Mouse (Mus musculus): ENCODE results near the gene Fam171a1. TPM values are rescaled to one million over a fixed set of nuclear protein-coding genes. Genes with fewer than 3 reads are reported as not detected.
A peak's percentile ranks its signal among the peaks of the same experiment; 100 is the strongest.

Fam171a1 gene
- polyA plus RNA-seq, 1 experiment from 2014 or later: 39.6 TPM

GRCm38 (mm10) chr2:3101292-3101957 is 12.6 kb upstream of the Fam171a1 start:
- Histone ChIP-seq H3K4me1 (ENCODE audit: insufficient read depth, low read depth, low read length) (no peaks in the 10 kb centered on the region), H3K27me3 (replicated peaks; ENCODE audit: insufficient read depth, low read length) (no peaks in the 10 kb centered on the region), H3K36me3 (ENCODE audit: insufficient read depth, low read length) (no peaks in the 10 kb centered on the region), H3K27ac (ENCODE audit: low read length) (no peak overlapping the region), H3K9me3 (ENCODE audit: low read length) (no peaks in the 10 kb centered on the region), H3K4me2 (replicated peaks; ENCODE audit: low read depth, low read length) (no peak overlapping the region), H3K4me3 (ENCODE audit: low read depth, low read length) (no peak overlapping the region), H3K9ac (replicated peaks; ENCODE audit: low read depth) (no peak overlapping the region)
- TF ChIP-seq CTCF (IDR thresholded peaks at IDR 0.05) (no peak), EP300 (IDR thresholded peaks at IDR 0.05) (no peak)
- 82% methylated on average over 2 of the region's 2 CpGs for WGBS
- ATAC-seq: no peak
- no peak for DNase-seq (ENCODE audit: low spot score)

- Histone ChIP-seq H3K4me2 (replicated peaks; ENCODE audit: low read depth, low read length) (no peak overlapping the region), H3K4me1 (ENCODE audit: insufficient read depth, low read depth, low read length) (no peaks in the 10 kb centered on the region), H3K9me3 (ENCODE audit: low read length) (no peaks in the 10 kb centered on the region), H3K9ac (replicated peaks; ENCODE audit: low read depth) (no peak overlapping the region), H3K27ac (ENCODE audit: low read length) (no peak overlapping the region), H3K27me3 (replicated peaks; ENCODE audit: insufficient read depth, low read length) (no peaks in the 10 kb centered on the region), H3K4me3 (ENCODE audit: low read depth, low read length) (no peak overlapping the region), H3K36me3 (ENCODE audit: insufficient read depth, low read length) (no peaks in the 10 kb centered on the region)
- peak; percentile 41 for DNase-seq (ENCODE audit: low spot score)
- 25% methylated on average over 3 of the region's 3 CpGs for WGBS
- TF ChIP-seq CTCF (IDR thresholded peaks at IDR 0.05) (no peak), EP300 (IDR thresholded peaks at IDR 0.05) (peak; percentile 86)
- peak; percentile 52 for ATAC-seq
Measured at GRCm38 (mm10) chr2:3102360-3102759, 11.7 kb upstream of the Fam171a1 start.

- Histone ChIP-seq H3K4me3 (ENCODE audit: low read depth, low read length) (no peak overlapping the region), H3K4me2 (replicated peaks; ENCODE audit: low read depth, low read length) (no peak overlapping the region), H3K27ac (ENCODE audit: low read length) (no peak overlapping the region), H3K27me3 (replicated peaks; ENCODE audit: insufficient read depth, low read length) (no peaks in the 10 kb centered on the region), H3K4me1 (ENCODE audit: insufficient read depth, low read depth, low read length) (no peaks in the 10 kb centered on the region), H3K9me3 (ENCODE audit: low read length) (no peaks in the 10 kb centered on the region), H3K9ac (replicated peaks; ENCODE audit: low read depth) (no peak overlapping the region), H3K36me3 (ENCODE audit: insufficient read depth, low read length) (no peaks in the 10 kb centered on the region)
- TF ChIP-seq EP300 (IDR thresholded peaks at IDR 0.05): no peak
- TF ChIP-seq CTCF (IDR thresholded peaks at IDR 0.05): no peak
- ATAC-seq (no peak), DNase-seq (ENCODE audit: low spot score) (no peak)
- 80% methylated on average over 4 of the region's 4 CpGs for WGBS
Measured at GRCm38 (mm10) chr2:3107471-3107870, 6.6 kb upstream of the Fam171a1 start.

- Histone ChIP-seq H3K9ac (replicated peaks; ENCODE audit: low read depth) (no peak overlapping the region), H3K4me1 (ENCODE audit: insufficient read depth, low read depth, low read length) (no peaks in the 10 kb centered on the region), H3K36me3 (ENCODE audit: insufficient read depth, low read length) (no peaks in the 10 kb centered on the region), H3K9me3 (ENCODE audit: low read length) (no peaks in the 10 kb centered on the region), H3K4me3 (ENCODE audit: low read depth, low read length) (no peak overlapping the region), H3K27me3 (replicated peaks; ENCODE audit: insufficient read depth, low read length) (no peaks in the 10 kb centered on the region), H3K4me2 (replicated peaks; ENCODE audit: low read depth, low read length) (no peak overlapping the region), H3K27ac (ENCODE audit: low read length) (no peak overlapping the region)
- DNase-seq (ENCODE audit: low spot score): no peak
- no peak for TF ChIP-seq EP300 (IDR thresholded peaks at IDR 0.05)
- no peak for TF ChIP-seq CTCF (IDR thresholded peaks at IDR 0.05)
- no peak for ATAC-seq
- 71% methylated on average over 3 of the region's 3 CpGs for WGBS
Measured at GRCm38 (mm10) chr2:3108431-3108830, 5.6 kb upstream of the Fam171a1 start.

- DNase-seq (ENCODE audit: low spot score): no peak
- TF ChIP-seq EP300 (IDR thresholded peaks at IDR 0.05) (peak; percentile 77), CTCF (IDR thresholded peaks at IDR 0.05) (no peak)
- no peaks in the 10 kb centered on the region for H3K4me1 ChIP-seq (ENCODE audit: insufficient read depth, low read depth, low read length)
- no peaks in the 10 kb centered on the region for H3K27me3 ChIP-seq (replicated peaks; ENCODE audit: insufficient read depth, low read length)
- no peak overlapping the region for H3K4me3 ChIP-seq (ENCODE audit: low read depth, low read length)
- no peak overlapping the region for H3K4me2 ChIP-seq (replicated peaks; ENCODE audit: low read depth, low read length)
- no peaks in the 10 kb centered on the region for H3K36me3 ChIP-seq (ENCODE audit: insufficient read depth, low read length)
- ATAC-seq: no peak
- no peaks in the 10 kb centered on the region for H3K9me3 ChIP-seq (ENCODE audit: low read length)
- H3K9ac ChIP-seq (replicated peaks; ENCODE audit: low read depth): no peak overlapping the region
- WGBS: 56% methylated on average over 1 of the region's 1 CpGs
- no peak overlapping the region for H3K27ac ChIP-seq (ENCODE audit: low read length)
Measured at GRCm38 (mm10) chr2:3108834-3109233, 5.2 kb upstream of the Fam171a1 start.

- TF ChIP-seq EP300 (IDR thresholded peaks at IDR 0.05): 0 out of 2 replicates have a peak, but pooled peaks have one; percentile 13
- no peak for TF ChIP-seq CTCF (IDR thresholded peaks at IDR 0.05)
- Histone ChIP-seq H3K9me3 (ENCODE audit: low read length) (no peaks in the 10 kb centered on the region), H3K36me3 (ENCODE audit: insufficient read depth, low read length) (no peaks in the 10 kb centered on the region), H3K4me3 (ENCODE audit: low read depth, low read length) (peak overlapping the region; percentile 87; the same call in 1 of the 2 replicates), H3K27me3 (replicated peaks; ENCODE audit: insufficient read depth, low read length) (no peaks in the 10 kb centered on the region), H3K4me1 (ENCODE audit: insufficient read depth, low read depth, low read length) (no peaks in the 10 kb centered on the region; the same call in 1 of the 2 replicates), H3K27ac (ENCODE audit: low read length) (no peak overlapping the region), H3K9ac (replicated peaks; ENCODE audit: low read depth) (no peak overlapping the region), H3K4me2 (replicated peaks; ENCODE audit: low read depth, low read length) (peak overlapping the region; percentile 77)
- no peak for ATAC-seq
- 38% methylated on average over 2 of the region's 2 CpGs for WGBS
- no peak for DNase-seq (ENCODE audit: low spot score)
Measured at GRCm38 (mm10) chr2:3117855-3118202, 3.8 kb downstream of the Fam171a1 start.

Measured in lung, postnatal 0 days (tissue).